Mouse (Mus musculus): ENCODE measurements around the gene Copz2. TPM values are rescaled to one million over a fixed set of nuclear protein-coding genes. Genes with fewer than 3 reads are reported as not detected.
A peak's percentile ranks its signal among the peaks of the same experiment; 100 is the strongest.

Gene Copz2
- polyA plus RNA-seq, 1 experiment from 2014 or later: 22.2 TPM

DNA sequence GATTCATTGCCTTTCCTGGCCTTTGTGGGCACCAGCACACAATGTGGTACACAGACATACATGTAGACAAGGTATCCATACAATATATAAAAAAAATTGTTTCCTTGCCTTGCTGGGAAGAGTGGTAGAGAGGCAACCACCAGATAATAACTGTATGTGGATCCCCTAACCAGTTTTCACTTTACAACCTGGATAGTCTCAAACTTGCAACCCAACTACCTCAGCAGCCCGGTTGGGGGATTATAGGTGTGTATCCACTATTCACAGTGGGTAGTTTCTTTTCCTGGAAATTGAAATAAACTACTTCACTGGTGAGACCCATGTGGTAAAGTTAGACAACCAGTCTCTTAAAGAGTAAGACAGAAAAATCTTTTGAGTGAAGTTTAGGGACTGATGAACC lies 33.2 kb upstream of the Copz2 start:
- ATAC-seq: no peak
- Histone ChIP-seq H3K4me2 (ENCODE audit: low read length) (no peak overlapping the region), H3K27me3 (replicated peaks; ENCODE audit: control insufficient read depth, insufficient read depth, low read length) (no peaks in the 10 kb centered on the region), H3K4me1 (ENCODE audit: control insufficient read depth, insufficient read depth, low read depth, low read length) (no peaks in the 10 kb centered on the region), H3K36me3 (ENCODE audit: control insufficient read depth, insufficient read depth, low read length) (peaks cover 55% of the 10 kb centered on the region), H3K27ac (ENCODE audit: low read depth, low read length) (no peak overlapping the region), H3K9ac (ENCODE audit: low read depth, low read length) (no peak overlapping the region), H3K4me3 (ENCODE audit: low read length) (no peak overlapping the region), H3K9me3 (ENCODE audit: control insufficient read depth, low read length) (no peaks in the 10 kb centered on the region)
- WGBS: 92% methylated on average over 1 of the region's 1 CpGs

DNA sequence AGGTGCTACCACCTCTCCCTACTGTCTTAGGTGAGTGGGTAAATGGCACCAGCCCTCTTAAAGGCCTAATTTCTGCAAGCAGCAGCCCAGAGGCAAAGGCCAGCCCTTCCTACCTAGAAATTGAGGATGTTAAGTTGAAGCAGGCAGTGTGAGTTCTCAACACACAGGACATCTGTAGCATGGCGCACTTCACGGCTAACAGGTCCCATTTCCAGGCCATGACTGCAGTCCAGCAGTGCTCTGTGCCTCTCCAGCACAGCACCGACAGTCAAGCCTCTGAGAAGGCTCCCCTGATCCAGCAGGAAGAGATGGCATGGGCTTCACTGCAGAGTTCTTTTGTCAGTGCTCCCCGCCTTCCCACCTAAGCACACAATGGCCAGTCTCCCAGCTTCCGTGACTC lies 32.7 kb upstream of the Copz2 start:
- WGBS: 56% methylated on average over 5 of the region's 5 CpGs
- H3K9me3 ChIP-seq (ENCODE audit: control insufficient read depth, low read length): no peaks in the 10 kb centered on the region
- no peak overlapping the region for H3K27ac ChIP-seq (ENCODE audit: low read depth, low read length)
- H3K4me2 ChIP-seq (ENCODE audit: low read length): no peak overlapping the region
- no peaks in the 10 kb centered on the region for H3K4me1 ChIP-seq (ENCODE audit: control insufficient read depth, insufficient read depth, low read depth, low read length)
- ATAC-seq: no peak
- H3K36me3 ChIP-seq (ENCODE audit: control insufficient read depth, insufficient read depth, low read length): peaks cover 57% of the 10 kb centered on the region
- no peaks in the 10 kb centered on the region for H3K27me3 ChIP-seq (replicated peaks; ENCODE audit: control insufficient read depth, insufficient read depth, low read length)
- no peak overlapping the region for H3K9ac ChIP-seq (ENCODE audit: low read depth, low read length)
- no peak overlapping the region for H3K4me3 ChIP-seq (ENCODE audit: low read length)

DNA sequence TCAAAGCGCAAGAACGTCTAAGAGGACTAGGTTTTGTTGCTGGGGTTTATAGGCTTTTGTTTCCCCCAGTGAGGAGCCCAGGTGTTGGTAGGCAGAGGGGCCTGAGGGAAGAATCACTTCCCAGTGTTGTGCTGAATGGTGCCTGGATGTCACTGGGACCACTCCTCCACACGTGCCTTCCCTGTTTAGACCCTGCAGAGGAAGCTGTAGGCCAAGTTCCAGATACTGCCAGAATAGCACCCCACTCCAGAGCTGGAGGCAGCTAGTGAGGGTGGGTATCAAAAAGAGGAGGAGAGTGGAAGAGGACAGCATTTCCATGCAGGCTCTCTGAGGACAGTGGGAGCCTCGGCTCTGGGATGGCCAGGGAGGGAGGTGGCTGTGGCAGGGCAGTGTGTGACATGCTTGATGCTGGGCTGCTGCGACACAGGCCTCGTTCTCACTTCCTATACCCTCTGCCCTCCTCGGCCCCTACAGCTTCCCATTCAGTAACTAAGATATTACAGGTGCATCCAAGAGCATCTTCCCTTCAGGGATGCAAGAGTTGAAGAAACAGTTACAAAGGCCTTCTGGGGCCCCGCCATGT lies 31.5 kb upstream of the Copz2 start:
- Histone ChIP-seq H3K4me1 (ENCODE audit: control insufficient read depth, insufficient read depth, low read depth, low read length) (peaks cover 7% of the 10 kb centered on the region), H3K9ac (ENCODE audit: low read depth, low read length) (no peak overlapping the region), H3K4me3 (ENCODE audit: low read length) (no peak overlapping the region), H3K9me3 (ENCODE audit: control insufficient read depth, low read length) (no peaks in the 10 kb centered on the region), H3K27me3 (replicated peaks; ENCODE audit: control insufficient read depth, insufficient read depth, low read length) (no peaks in the 10 kb centered on the region), H3K36me3 (ENCODE audit: control insufficient read depth, insufficient read depth, low read length) (peaks cover 51% of the 10 kb centered on the region), H3K4me2 (ENCODE audit: low read length) (no peak overlapping the region), H3K27ac (ENCODE audit: low read depth, low read length) (no peak overlapping the region)
- WGBS: 77% methylated on average over 8 of the region's 8 CpGs
- ATAC-seq: no peak

DNA sequence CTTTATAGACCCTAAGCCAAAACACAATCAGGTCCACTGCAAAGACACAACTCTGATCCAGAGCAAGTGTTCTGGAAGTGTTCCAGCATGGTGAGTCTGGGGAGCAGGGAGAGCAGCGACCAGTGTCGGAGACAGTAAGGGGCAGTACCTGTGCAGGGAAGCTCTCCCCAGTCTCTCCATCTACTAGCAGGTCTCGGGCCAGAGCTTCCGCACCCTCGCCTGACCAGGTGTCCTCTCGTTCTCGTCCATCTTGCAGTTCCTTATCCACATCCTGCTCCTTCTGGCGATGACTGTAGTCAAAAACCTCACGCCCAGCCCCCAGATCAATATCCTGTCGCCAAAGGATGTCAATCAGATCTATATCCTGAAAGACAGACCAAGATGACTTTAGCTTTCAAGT lies 27.7 kb upstream of the Copz2 start:
- H3K36me3 ChIP-seq (ENCODE audit: control insufficient read depth, insufficient read depth, low read length): peaks cover 43% of the 10 kb centered on the region
- no peak overlapping the region for H3K4me2 ChIP-seq (ENCODE audit: low read length)

DNA sequence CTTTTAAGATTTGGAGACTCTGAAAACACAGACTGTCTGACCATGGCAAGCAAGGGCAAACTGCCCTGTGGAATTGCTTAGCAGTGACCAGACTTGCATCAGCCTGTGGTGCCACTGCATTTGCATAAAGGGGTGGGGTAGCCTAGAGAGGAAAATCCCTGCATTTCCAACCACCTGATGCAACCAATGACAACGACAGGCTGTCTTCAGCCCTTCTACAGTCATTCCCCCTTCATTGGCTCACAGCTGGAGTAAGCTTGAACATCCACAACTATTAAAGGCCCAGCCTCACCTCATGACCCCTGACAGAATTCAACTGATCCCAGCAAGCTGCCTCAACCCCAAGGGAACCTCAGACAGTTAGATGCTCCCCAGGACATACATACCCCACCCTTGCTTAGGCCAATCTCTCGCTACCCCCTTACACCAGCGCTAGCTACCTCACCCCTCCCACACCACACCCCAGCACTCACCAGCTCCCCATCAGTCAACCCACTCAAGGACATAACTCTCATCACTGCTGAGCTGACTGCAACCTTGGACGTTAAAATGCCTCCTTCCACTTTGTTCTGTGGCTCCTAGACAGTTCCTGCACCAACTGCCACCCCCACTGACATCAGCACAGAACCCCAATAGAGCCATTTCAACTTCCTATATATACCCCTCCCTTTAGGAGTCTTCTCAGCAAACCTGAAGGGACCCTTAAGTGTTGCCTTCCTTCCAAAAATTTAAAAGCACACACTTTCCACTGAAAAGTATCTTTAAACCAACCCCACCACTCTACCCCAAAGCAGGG lies 26.8 kb upstream of the Copz2 start:
- Histone ChIP-seq H3K4me3 (ENCODE audit: low read length) (peak overlapping the region; percentile 62), H3K4me1 (ENCODE audit: control insufficient read depth, insufficient read depth, low read depth, low read length) (peaks cover 50% of the 10 kb centered on the region), H3K9ac (ENCODE audit: low read depth, low read length) (peak overlapping the region; percentile 72; the same call in 1 of the 2 replicates), H3K4me2 (ENCODE audit: low read length) (peak overlapping the region; percentile 95), H3K27ac (ENCODE audit: low read depth, low read length) (no peak overlapping the region), H3K9me3 (ENCODE audit: control insufficient read depth, low read length) (no peaks in the 10 kb centered on the region), H3K36me3 (ENCODE audit: control insufficient read depth, insufficient read depth, low read length) (peaks cover 42% of the 10 kb centered on the region), H3K27me3 (replicated peaks; ENCODE audit: control insufficient read depth, insufficient read depth, low read length) (no peaks in the 10 kb centered on the region)
- 40% methylated on average over 4 of the region's 4 CpGs for WGBS
- no peak for ATAC-seq

More for the DNA sequence above, 27.7 kb upstream of the Copz2 start:
- H3K9ac ChIP-seq (ENCODE audit: low read depth, low read length): no peak overlapping the region
- WGBS: 92% methylated on average over 10 of the region's 10 CpGs
- no peak overlapping the region for H3K4me3 ChIP-seq (ENCODE audit: low read length)
- ATAC-seq: no peak
- no peaks in the 10 kb centered on the region for H3K9me3 ChIP-seq (ENCODE audit: control insufficient read depth, low read length)
- H3K27me3 ChIP-seq (replicated peaks; ENCODE audit: control insufficient read depth, insufficient read depth, low read length): no peaks in the 10 kb centered on the region
- H3K27ac ChIP-seq (ENCODE audit: low read depth, low read length): no peak overlapping the region
- peaks cover 40% of the 10 kb centered on the region for H3K4me1 ChIP-seq (ENCODE audit: control insufficient read depth, insufficient read depth, low read depth, low read length)

DNA sequence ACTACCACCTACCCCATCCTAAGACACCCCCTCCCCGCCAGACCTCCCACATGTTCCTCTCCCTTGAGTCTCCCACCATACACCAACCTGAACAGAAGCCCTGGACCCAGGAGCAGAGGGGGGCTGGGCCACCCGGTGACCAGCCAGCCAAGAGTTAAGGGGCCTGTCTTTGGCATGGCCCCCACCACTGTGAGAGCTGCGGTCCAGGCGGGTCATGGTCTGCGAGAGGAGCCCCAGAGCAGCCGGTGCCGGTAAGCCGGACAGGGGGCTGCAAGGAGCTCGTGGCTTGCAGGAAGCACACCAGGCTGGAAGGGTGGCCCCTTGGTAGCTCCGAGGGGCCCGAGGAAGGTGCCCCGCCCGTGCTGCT lies 26.2 kb upstream of the Copz2 start:
- peak; percentile 28 for ATAC-seq
- H3K36me3 ChIP-seq (ENCODE audit: control insufficient read depth, insufficient read depth, low read length): peaks cover 38% of the 10 kb centered on the region
- WGBS: 9% methylated on average over 10 of the region's 13 CpGs

DNA sequence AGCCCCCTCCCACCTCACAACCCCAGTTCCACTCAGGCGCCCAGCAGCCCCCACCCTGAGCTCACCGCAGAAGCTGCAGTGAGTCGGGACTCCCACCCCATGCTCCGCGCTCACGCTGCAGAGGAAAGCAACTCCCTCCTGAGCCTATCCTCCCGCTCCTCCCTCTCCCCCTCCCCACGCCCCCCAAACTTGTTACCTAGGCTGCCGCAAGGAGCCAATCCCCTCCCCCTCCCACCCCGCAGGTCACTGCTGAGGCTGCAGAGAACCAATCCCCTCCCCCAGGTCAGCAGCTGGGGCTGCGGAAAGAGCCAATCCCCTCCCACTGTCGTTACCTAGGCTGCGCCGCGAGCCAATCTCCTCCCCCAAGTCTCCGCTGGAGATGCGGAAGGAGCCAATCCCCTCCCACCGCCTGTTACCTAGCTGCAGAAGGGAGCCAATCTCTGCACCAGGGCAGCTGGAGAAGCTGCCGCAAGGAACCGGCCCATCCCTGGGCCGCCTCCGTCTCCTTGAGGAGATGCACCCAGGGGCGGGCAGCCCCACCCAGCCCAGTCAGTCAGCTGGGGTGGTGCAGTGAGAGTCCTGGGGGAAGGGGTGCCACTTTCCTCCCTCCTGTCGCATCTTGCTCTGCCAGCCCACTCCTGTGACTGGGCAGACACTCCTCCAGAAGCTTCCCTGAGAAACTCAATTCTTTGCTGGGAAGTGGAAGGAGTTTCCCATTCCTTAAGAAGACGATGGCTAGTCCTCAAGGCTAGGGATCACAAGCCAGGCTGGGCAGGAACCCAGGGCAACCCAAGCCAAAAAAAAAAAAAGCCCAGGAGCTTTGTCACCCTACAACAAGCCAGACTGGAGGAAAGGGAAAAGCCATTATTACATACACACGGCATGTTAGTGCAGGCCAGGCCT lies 25.5 kb upstream of the Copz2 start:
- Histone ChIP-seq H3K36me3 (ENCODE audit: control insufficient read depth, insufficient read depth, low read length) (peaks cover 33% of the 10 kb centered on the region), H3K4me1 (ENCODE audit: control insufficient read depth, insufficient read depth, low read depth, low read length) (peaks cover 59% of the 10 kb centered on the region)
- WGBS: under 1% methylated on average over 26 of the region's 26 CpGs

More for the DNA sequence above, 26.2 kb upstream of the Copz2 start:
- Histone ChIP-seq H3K4me3 (ENCODE audit: low read length) (peak overlapping the region; percentile 62), H3K27me3 (replicated peaks; ENCODE audit: control insufficient read depth, insufficient read depth, low read length) (no peaks in the 10 kb centered on the region), H3K4me2 (ENCODE audit: low read length) (peak overlapping the region; percentile 95), H3K27ac (ENCODE audit: low read depth, low read length) (peak overlapping the region; percentile 75), H3K9me3 (ENCODE audit: control insufficient read depth, low read length) (no peaks in the 10 kb centered on the region), H3K9ac (ENCODE audit: low read depth, low read length) (peak overlapping the region; percentile 72), H3K4me1 (ENCODE audit: control insufficient read depth, insufficient read depth, low read depth, low read length) (peaks cover 55% of the 10 kb centered on the region)

DNA sequence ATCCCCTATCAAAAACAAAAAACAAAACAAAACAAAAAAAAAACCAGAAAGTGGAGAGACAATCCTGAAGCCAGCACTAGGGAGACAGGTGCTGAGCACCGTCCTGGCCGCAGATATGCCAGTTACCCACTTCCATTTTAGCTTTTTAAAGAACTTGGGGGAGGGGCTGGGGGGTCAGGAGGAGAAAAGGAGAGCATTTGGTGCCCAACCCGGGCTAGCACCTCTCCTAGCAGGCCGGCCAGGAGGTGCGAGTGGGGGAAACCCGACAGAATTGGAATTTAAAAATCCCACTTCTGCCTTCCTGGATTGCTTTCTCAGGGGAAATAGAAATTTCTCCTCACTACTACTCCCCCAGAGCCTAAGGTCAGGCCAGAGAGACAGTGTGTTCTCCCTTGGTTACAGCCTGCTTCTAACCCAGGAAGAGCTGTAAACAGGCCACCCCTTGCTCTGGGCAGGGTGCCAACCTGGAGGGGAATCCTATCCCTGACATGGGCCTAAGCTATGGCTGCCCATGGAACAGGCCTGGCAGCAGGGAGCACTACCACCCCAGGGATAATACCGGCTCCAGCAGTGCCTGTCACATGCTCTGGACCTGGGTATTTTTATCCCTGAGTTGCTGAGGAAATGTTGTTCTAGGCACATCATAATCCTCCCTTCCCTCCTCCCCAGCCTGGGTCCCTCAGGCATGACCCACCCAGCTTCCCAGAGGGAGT lies 24.7 kb upstream of the Copz2 start:
- peak overlapping the region; percentile 28 for H3K9ac ChIP-seq (ENCODE audit: low read depth, low read length)
- no peak for ATAC-seq
- 34% methylated on average over 7 of the region's 7 CpGs for WGBS
- H3K36me3 ChIP-seq (ENCODE audit: control insufficient read depth, insufficient read depth, low read length): peaks cover 25% of the 10 kb centered on the region
- H3K4me2 ChIP-seq (ENCODE audit: low read length): peak overlapping the region; percentile 95
- H3K9me3 ChIP-seq (ENCODE audit: control insufficient read depth, low read length): no peaks in the 10 kb centered on the region
- H3K4me1 ChIP-seq (ENCODE audit: control insufficient read depth, insufficient read depth, low read depth, low read length): peaks cover 59% of the 10 kb centered on the region
- H3K4me3 ChIP-seq (ENCODE audit: low read length): peak overlapping the region; percentile 62; the same call in 1 of the 2 replicates
- H3K27me3 ChIP-seq (replicated peaks; ENCODE audit: control insufficient read depth, insufficient read depth, low read length): no peaks in the 10 kb centered on the region
- peak overlapping the region; percentile 75 for H3K27ac ChIP-seq (ENCODE audit: low read depth, low read length)

More for the DNA sequence above, 25.5 kb upstream of the Copz2 start:
- H3K27me3 ChIP-seq (replicated peaks; ENCODE audit: control insufficient read depth, insufficient read depth, low read length): no peaks in the 10 kb centered on the region
- peak overlapping the region; percentile 62 for H3K4me3 ChIP-seq (ENCODE audit: low read length)
- H3K9ac ChIP-seq (ENCODE audit: low read depth, low read length): peak overlapping the region; percentile 72
- peak; percentile 92 for ATAC-seq
- no peaks in the 10 kb centered on the region for H3K9me3 ChIP-seq (ENCODE audit: control insufficient read depth, low read length)
- H3K27ac ChIP-seq (ENCODE audit: low read depth, low read length): peak overlapping the region; percentile 75
- peak overlapping the region; percentile 95 for H3K4me2 ChIP-seq (ENCODE audit: low read length)

All from hindbrain, embryonic 16.5 days (tissue).